Mouse (Mus musculus): ENCODE data around the gene Rps13. TPM values are rescaled to one million over a fixed set of nuclear protein-coding genes. Genes with fewer than 3 reads are reported as not detected.

The Rps13 gene
- polyA plus RNA-seq, 1 experiment = 489 TPM

DNA sequence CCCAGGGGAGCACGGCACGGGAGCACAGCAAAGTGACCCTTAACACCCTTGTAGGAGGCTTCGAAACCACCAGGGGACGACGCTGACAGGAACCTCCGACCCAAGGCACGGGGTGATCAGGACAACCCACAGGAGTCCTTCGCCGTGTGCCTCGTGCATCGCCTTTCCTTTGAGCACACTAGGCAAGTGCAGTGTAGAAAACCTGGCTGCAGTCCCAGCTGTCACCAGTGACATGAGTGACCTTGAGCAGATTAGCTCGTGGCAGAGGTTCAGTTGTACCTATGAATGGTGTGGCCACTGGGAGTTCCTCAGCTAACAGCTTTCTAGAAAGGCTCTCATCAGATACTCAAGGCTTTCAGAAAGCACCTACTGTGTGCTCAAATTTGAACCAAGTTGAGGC, 47.8 kb downstream of the Rps13 start:
- TF ChIP-seq TAL1 (IDR thresholded peaks at IDR 0.05; ENCODE audit: low read length) = no peak
- no peak for TF ChIP-seq GATA1 (IDR thresholded peaks at IDR 0.05; ENCODE audit: low read length)
- Histone ChIP-seq H3K4me1 (ENCODE audit: control insufficient read depth) (peaks cover 48% of the 10 kb centered on the region), H3K27me3 (ENCODE audit: control insufficient read depth) (no peaks in the 10 kb centered on the region), H3K4me3 (replicated peaks) (peak overlapping the region; percentile 28), H3K9me3 (ENCODE audit: control insufficient read depth, low read length) (no peaks in the 10 kb centered on the region), H3K36me3 (ENCODE audit: control insufficient read depth) (no peaks in the 10 kb centered on the region)

DNA sequence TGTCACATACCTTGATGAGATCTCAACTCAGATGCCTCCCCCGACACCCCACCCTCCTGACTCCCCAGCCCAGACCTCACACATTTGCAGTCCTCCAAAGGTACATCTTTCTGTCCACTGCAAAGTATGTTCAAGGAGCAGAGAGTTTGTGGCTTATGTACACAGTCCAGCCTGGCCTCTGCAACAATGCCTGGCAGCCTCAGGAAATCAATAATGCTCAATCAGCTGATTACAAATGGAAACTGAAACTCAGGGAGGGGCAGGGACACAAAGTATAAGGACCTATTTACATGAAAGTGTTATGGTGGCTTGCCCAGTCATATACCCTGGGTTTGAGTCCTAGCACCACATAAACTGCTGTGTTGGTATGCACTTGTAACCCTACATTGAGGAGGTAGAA, 48.8 kb downstream of the Rps13 start:
- Histone ChIP-seq H3K4me3 (replicated peaks) (no peak overlapping the region), H3K27me3 (ENCODE audit: control insufficient read depth) (no peaks in the 10 kb centered on the region), H3K4me1 (ENCODE audit: control insufficient read depth) (peaks cover 48% of the 10 kb centered on the region), H3K36me3 (ENCODE audit: control insufficient read depth) (no peaks in the 10 kb centered on the region), H3K9me3 (ENCODE audit: control insufficient read depth, low read length) (no peaks in the 10 kb centered on the region)
- TF ChIP-seq TAL1 (IDR thresholded peaks at IDR 0.05; ENCODE audit: low read length) (no peak), GATA1 (IDR thresholded peaks at IDR 0.05; ENCODE audit: low read length) (no peak)

DNA sequence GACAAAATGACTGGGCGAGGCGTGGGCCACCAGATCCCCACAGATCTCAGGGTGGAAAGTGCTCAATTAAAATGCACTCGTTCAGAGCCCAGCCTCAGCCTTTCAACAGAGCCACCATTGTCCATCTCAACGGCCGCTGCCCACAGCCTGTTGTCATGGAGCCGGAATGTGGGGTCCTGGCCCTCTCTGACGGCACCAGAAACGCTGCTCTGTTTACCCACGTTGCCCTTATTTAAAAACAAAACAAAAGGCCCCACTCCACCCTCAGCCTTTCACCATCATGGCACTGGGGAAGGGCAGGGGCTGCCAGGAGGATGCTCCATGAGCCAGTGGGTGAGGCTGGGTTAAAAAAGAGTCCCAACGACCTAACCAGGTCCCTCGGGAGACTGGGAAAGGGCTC, 51.2 kb downstream of the Rps13 start:
- Histone ChIP-seq H3K27me3 (ENCODE audit: control insufficient read depth) (no peaks in the 10 kb centered on the region), H3K9me3 (ENCODE audit: control insufficient read depth, low read length) (no peaks in the 10 kb centered on the region), H3K36me3 (ENCODE audit: control insufficient read depth) (no peaks in the 10 kb centered on the region), H3K4me3 (replicated peaks) (no peak overlapping the region), H3K4me1 (ENCODE audit: control insufficient read depth) (peaks cover 33% of the 10 kb centered on the region)
- no peak for TF ChIP-seq TAL1 (IDR thresholded peaks at IDR 0.05; ENCODE audit: low read length)
- no peak for TF ChIP-seq GATA1 (IDR thresholded peaks at IDR 0.05; ENCODE audit: low read length)

Other genes with a start within 250 kb of the Rps13 start
- 0.03 and 0.33 TPM in 2 replicates for gene Gm4353, start 249.6 kb downstream of the Rps13 start, polyA plus RNA-seq (2012)
- gene Plekha7, start 25.8 kb downstream of the Rps13 start, polyA plus RNA-seq (2012) = 0.13 and 0.19 TPM in 2 replicates
- gene Pik3c2a, start 109.3 kb upstream of the Rps13 start, polyA plus RNA-seq (2012) = not detected in 2 replicates
- gene Nucb2, start 170.2 kb upstream of the Rps13 start, polyA plus RNA-seq (2012) = not detected in 2 replicates